Mouse (Mus musculus) liver, embryonic 13.5 days (tissue): Measurements from ENCODE around the gene Vasn. TPM values are rescaled to one million over a fixed set of nuclear protein-coding genes. Genes with fewer than 3 reads are reported as not detected.

Experiments used
- polyA plus RNA-seq: library from polyadenylated mRNA; unstranded; fragments of >200 nt; fragmentation: Nextera tagmentation; extraction: Ambion mirVana; gene quantifications from 2 replicates; pipeline ENCODE4 v1.2.1, GENCODE M21; 2015

The Vasn gene
- polyA plus RNA-seq, 1 experiment from 2014 or later = 2.9 TPM

Other genes with a start within 250 kb of the Vasn start
- gene Adcy9, start 219.4 kb upstream of the Vasn start, polyA plus RNA-seq = 0.63 and 0.66 TPM in 2 replicates
- gene Srl, start 98.1 kb upstream of the Vasn start, polyA plus RNA-seq = 3.1 and 3.2 TPM in 2 replicates
- gene Tfap4, start 80.1 kb upstream of the Vasn start, polyA plus RNA-seq = 8.4 and 10.7 TPM in 2 replicates
- 2.4 and 2.8 TPM in 2 replicates for gene Glis2, start 45.2 kb upstream of the Vasn start, polyA plus RNA-seq
- gene Pam16, start 15.0 kb upstream of the Vasn start, polyA plus RNA-seq = 67.5 and 74.1 TPM in 2 replicates
- 51.8 and 62.5 TPM in 2 replicates for gene Dnaja3, start within 50 bp of the Vasn start, polyA plus RNA-seq
- 7.0 and 9.9 TPM in 2 replicates for gene Coro7, start 39.8 kb downstream of the Vasn start, polyA plus RNA-seq
- 48.0 and 48.2 TPM in 2 replicates for gene Nmral1, start 79.4 kb downstream of the Vasn start, polyA plus RNA-seq
- gene Hmox2, start 86.4 kb downstream of the Vasn start, polyA plus RNA-seq = 38.9 and 40.1 TPM in 2 replicates
- gene Cdip1, start 150.4 kb downstream of the Vasn start, polyA plus RNA-seq = 16.7 and 17.9 TPM in 2 replicates
- not detected in 2 replicates for gene 4930562C15Rik, start 195.5 kb downstream of the Vasn start, polyA plus RNA-seq
- gene Ubald1, start 240.4 kb downstream of the Vasn start, polyA plus RNA-seq = 12.3 and 13.3 TPM in 2 replicates
- 22.6 and 24.5 TPM in 2 replicates for gene Mgrn1, start 246.3 kb downstream of the Vasn start, polyA plus RNA-seq